Mouse (Mus musculus) olfactory bulb, adult 2 months (tissue): ENCODE measurements around the gene Cfap157. TPM values are rescaled to one million over a fixed set of nuclear protein-coding genes. Genes with fewer than 3 reads are reported as not detected.

Experiments used
- H3K27ac ChIP-seq: fragments of 200-500 bp; 2 replicates; pipeline ENCODE4 v1.5.1; 2012; ENCODE audit warnings: low read depth, low read length; ENCODE audit not compliant: insufficient read depth
- H3K4me1 ChIP-seq: fragments of 200-500 bp; 2 replicates; pipeline ENCODE4 v1.6.1; 2012; ENCODE audit warnings: low read length; ENCODE audit not compliant: control insufficient read depth, insufficient read depth
- H3K4me3 ChIP-seq: fragments of 200-500 bp; 2 replicates; pipeline ENCODE4 v1.5.1; 2012; ENCODE audit warnings: mild to moderate bottlenecking, low read depth, low read length, moderate library complexity; ENCODE audit not compliant: insufficient read depth
- CTCF ChIP-seq: fragments of 200-500 bp; IDR thresholded peaks from 2 replicates; pipeline ENCODE4 v1.5.1; 2012; ENCODE audit warnings: low read depth, mild to moderate bottlenecking, low read length, moderate library complexity; ENCODE audit not compliant: insufficient read depth
- POLR2A ChIP-seq: fragments of 200-500 bp; IDR thresholded peaks from 2 replicates; pipeline ENCODE4 v1.6.1; 2012; ENCODE audit warnings: mild to moderate bottlenecking, low read depth, low read length, moderate library complexity; ENCODE audit not compliant: insufficient read depth
- WGBS: fragments of 180-500 bp; shearing (Covaris S2); methylation state at CpG from one replicate; pipeline ENCODE4 v1.1.7; 2018; 5-methylcytosine and 5-hydroxymethylcytosine counted together
- polyA plus RNA-seq: library from polyadenylated mRNA; stranded (reverse); fragments of >200 nt; gene quantifications from 2 replicates; pipeline ENCODE4 v1.2.4, GENCODE M21; 2012; ENCODE audit warnings: low replicate concordance; ENCODE audit not compliant: missing spikeins, insufficient read depth, insufficient read length

Gene Cfap157
- not detected in 2 replicates for polyA plus RNA-seq

DNA sequence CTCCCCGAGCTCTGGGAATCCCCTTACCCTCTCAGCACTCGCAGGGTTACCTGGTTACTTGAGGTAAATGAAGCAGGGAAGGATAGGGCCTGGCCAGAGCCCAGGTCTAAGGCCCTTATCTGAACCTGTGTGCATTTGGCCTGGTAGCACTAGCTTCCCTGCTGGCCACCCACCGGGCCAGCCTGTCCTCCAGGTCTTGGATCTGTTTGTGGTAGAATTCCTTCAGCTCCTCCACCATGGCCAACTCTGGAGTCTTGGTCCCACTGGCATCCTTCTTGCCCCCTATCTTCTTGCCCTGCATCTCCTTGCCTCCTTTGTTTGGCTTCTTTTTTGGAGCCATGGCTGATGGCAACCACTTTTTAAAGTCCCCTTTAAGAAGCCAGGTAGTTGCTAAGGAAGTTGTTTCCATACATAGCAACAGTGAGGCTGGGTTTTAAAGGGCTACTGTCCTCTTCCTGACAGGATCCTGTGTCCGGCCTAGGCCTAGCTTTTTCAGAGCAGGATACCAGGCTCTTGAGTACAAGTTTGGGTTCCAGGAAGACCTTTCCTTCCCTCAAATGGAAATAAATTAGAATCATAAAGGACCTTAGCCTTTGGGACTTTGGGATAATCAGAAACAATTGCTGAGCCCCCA is at the start of gene Cfap157:
Cfap157 (minus strand) TSS at position 381 of the 634 bp plus-strand sequence.
- WGBS, result 66% methylated on average over 4 of the region's 4 CpGs
- TF ChIP-seq CTCF, result no peak
- no peak within 1 kb of the TSS for H3K27ac ChIP-seq
- peaks cover 16% of the 10 kb centered on the region for H3K4me1 ChIP-seq
- no peak within 1 kb of the TSS for H3K4me3 ChIP-seq

DNA sequence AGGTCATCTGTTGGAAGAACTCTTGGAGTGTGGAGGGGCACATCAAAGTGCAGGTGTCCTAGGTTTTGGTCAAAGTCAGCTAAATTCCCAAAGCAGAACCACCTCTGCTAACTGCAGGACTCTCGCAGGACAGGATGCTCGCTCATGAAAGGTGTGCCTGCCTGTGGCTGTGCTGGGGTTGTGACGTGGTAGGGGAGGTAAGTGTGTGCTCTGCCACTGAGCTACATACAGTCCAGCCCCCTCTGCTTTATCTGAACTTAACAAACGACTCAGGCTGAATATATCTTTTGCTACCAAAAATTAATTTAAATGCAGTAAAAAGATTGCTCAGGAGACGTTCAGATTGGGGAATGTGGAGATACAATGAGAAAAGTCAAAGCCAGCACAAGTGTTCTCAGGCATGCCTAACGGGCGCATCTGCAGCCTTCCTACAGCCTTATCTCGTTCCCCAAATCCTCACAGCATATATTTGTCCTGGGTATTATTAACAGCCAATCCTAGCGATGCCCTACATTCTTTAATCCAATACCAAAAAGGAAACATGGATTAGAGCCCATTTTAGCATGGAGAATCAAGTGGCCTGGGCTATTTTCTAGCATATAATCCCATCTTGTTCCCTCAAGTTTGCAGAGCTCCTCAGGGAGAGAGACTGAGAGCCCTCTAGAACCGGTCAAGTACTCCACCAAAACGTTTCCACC is 44.9 kb upstream of the Cfap157 start:
- H3K4me1 ChIP-seq, result peaks cover 29% of the 10 kb centered on the region
- TF ChIP-seq CTCF, result no peak
- TF ChIP-seq POLR2A, result no peak
- no peak overlapping the region; the same call in 1 of the 2 replicates for H3K27ac ChIP-seq
- H3K4me3 ChIP-seq, result no peak overlapping the region
- WGBS, result 42% methylated on average over 11 of the region's 11 CpGs

DNA sequence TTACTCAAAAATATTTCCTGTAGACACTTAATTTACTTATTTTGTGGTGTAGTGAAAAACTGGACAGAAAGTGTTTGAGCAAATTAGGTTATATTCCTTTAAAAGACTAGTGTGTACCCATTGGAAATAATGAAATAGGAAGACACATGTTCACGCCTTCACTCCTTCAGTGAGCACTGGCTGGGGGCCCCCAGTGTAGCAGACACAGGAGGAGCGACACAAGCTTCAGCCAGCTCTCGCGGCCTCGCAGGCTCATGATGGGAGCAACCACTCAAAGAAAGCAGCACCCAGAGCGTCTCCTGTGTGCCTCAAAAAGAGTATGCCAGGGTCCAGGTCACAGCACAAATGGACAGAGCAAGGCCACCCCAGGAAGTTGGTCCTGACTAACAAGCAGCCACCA is 41.6 kb upstream of the Cfap157 start:
- TF ChIP-seq POLR2A (no peak), CTCF (no peak)
- Histone ChIP-seq H3K4me3 (no peak overlapping the region), H3K4me1 (peaks cover 44% of the 10 kb centered on the region), H3K27ac (no peak overlapping the region)
- whole genome bisulfite sequencing, result 53% methylated on average over 6 of the region's 6 CpGs

DNA sequence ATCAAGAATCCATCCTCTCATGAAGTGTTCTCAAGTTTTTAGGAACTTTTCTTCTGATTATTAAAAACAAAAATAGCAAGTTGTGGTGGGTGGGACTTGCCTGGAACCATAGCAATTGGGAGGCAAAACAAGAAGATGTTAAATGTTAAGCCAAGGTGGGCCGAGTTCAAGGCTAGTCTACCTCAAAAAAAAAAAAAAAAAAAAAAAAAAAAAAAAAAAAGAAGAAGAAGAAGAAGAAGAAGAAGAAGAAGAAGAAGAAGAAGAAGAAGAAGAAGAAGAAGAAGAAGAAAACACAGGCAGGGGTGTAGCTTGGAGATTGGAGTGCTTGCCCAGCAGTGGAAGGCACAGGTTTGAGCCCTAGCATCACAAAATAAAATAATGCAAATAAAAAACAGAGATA is 40.5 kb upstream of the Cfap157 start:
- peaks cover 40% of the 10 kb centered on the region for H3K4me1 ChIP-seq
- WGBS, result 64% methylated on average over 1 of the region's 1 CpGs
- TF ChIP-seq CTCF (no peak), POLR2A (no peak)
- no peak overlapping the region for H3K4me3 ChIP-seq
- no peak overlapping the region for H3K27ac ChIP-seq

DNA sequence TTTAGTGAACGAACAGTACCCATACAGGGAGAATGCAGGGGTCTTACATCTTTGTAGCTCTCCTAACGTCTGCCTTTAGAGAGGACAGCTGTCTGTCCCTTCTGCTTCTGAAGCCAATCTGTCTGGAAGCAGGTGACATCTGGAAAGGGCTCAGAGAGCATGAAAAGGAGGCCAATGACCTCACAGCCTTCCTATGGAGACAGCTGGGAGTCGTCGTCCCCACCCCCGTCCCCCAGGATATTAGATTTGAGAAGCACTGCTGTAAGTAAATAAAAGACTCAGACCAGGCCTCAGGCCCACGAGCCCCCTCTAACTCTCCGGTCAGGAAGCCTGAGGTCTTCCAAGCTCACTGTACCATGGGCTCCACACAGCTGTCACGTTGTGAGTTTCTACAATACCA is 40.0 kb upstream of the Cfap157 start:
- H3K27ac ChIP-seq, result no peak overlapping the region; the same call in 1 of the 2 replicates
- WGBS, result 52% methylated on average over 8 of the region's 8 CpGs
- H3K4me1 ChIP-seq, result peaks cover 36% of the 10 kb centered on the region
- no peak for TF ChIP-seq POLR2A
- TF ChIP-seq CTCF, result no peak
- no peak overlapping the region for H3K4me3 ChIP-seq

DNA sequence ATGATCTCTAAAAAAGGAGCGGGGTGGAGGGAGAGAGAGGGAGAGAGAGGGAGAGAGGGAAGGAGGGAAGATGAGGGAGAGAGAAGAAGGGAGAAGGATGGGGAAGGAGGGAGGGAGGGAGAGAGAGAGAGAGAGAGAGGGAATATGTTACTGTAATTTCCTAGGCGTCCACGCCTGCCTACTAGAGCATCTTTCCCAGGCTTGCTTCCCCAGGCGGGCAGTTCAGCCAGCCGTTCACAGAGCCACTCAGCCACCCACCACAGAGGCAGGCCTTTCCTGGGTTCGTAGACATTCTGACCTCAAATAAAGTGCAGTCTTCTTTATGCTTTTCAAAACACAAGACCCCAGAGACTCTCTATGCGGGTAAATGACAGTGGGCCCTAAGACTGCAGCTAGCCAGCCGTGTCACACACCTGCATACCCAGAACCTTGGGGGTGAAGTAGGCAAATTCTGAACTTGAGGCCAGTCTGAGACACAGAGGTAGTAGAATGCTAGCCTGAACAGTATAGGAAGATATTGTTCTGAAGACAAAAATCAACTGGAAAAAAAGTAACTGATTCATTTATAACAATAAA is 39.4 kb upstream of the Cfap157 start:
- Histone ChIP-seq H3K4me1 (peaks cover 35% of the 10 kb centered on the region), H3K4me3 (no peak overlapping the region), H3K27ac (peak overlapping the region; percentile 30)
- TF ChIP-seq CTCF, result no peak
- TF ChIP-seq POLR2A, result no peak
- WGBS, result 48% methylated on average over 8 of the region's 8 CpGs

DNA sequence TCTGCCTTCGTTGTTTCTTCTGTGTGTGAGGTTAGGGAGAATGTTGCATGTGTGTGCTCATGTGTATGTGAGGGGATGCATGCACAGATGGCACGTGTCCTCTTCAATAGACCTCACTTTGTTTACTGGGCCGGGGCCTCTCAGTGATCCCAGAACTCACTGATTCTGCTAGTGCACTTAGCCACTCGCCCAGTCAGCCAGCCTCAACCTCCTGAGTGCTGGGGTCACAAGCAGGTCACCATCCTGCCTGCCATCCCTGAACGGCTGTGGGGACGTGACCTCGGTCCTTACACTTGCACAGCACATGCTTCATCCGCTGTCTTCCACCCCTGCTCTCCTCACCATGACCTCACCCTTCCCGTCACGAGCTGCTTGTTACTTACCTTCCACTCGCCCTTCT is 38.9 kb upstream of the Cfap157 start:
- TF ChIP-seq POLR2A, result no peak
- no peak for TF ChIP-seq CTCF
- Histone ChIP-seq H3K27ac (peak overlapping the region; percentile 30), H3K4me3 (no peak overlapping the region), H3K4me1 (peaks cover 35% of the 10 kb centered on the region)
- WGBS, result 68% methylated on average over 11 of the region's 11 CpGs

DNA sequence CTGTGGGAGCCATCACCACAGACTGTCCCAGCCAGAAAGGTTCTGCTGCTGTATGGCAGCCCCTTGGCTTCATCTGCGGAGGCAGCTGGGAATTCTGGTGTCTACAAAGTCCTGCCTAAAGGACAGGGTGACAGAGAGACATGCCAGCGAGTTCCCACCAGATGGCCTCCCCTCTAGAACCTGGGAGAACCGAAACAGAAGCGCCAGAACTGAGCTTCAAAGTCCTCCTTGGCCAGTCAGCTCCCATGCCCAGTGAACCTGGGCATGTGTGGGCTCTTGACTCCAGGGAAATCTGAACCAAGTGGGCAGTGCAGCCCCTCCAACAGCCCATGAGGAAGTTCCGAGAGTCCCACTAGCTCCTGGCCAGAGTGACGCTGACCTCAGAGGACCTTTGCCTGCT is 38.4 kb upstream of the Cfap157 start:
- WGBS, result 80% methylated on average over 6 of the region's 6 CpGs
- TF ChIP-seq POLR2A (no peak), CTCF (no peak)
- H3K4me1 ChIP-seq, result peaks cover 38% of the 10 kb centered on the region

DNA sequence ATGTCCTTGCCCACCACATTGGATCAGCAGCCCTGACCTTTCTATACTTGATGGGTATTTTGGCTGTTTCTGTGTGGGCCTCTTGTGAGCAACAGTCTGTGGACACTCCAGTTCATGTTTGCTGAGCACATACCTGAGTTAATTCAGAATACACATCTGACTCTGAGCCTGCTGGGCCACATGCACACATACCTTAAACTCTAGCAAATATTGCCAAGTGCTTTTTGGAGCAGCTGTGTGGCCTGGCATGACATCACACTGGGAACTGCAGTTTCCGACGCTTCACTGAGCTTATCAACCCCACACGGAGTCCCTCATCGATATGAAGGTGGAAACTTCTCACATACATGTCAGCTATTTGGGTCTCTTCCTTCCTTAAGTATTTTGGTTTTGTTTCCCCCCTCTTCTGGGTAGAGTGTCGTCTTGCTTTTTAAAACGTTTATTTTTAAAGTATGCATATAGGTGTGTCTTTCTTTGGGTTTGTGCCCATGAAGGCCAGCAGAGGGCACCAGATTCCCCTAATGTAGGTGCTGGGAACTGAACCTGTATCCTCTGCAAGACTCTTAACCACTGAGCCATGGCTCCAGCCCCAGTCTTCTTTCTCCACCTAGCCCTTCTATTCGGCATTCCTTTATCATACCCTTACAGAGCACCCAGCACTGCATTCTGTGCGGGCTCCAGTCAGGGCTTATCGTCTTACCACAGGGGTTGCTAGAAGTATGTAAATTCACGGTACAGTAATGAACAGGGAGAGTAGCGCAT is 37.0 kb upstream of the Cfap157 start:
- no peak overlapping the region for H3K4me3 ChIP-seq
- no peak for TF ChIP-seq POLR2A
- TF ChIP-seq CTCF, result no peak
- peaks cover 45% of the 10 kb centered on the region for H3K4me1 ChIP-seq
- no peak overlapping the region for H3K27ac ChIP-seq
- WGBS, result 51% methylated on average over 11 of the region's 11 CpGs

More for the DNA sequence above, 38.4 kb upstream of the Cfap157 start:
- H3K27ac ChIP-seq, result no peak overlapping the region
- no peak overlapping the region for H3K4me3 ChIP-seq

DNA sequence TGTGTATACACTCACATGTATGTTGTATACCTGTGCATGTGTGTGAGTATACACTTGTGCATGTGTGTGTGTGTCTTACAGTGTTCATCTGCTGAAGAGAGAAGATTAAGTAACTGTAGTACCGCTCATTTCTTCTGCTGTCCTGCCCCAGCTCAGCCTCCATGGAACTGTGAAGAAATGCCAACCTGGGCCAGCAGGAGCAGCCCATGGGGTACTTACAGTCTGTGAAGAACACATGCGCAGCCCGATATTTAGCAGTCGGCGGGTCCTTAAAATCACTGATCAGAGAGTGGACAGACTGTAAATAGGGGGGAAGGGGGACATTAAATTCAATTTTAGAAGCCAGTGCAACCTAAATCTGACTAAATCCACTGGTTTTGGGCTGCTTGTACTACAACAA is 34.0 kb upstream of the Cfap157 start:
- Histone ChIP-seq H3K4me3 (no peak overlapping the region), H3K27ac (no peak overlapping the region), H3K4me1 (peaks cover 35% of the 10 kb centered on the region)
- TF ChIP-seq POLR2A (no peak), CTCF (no peak)
- WGBS, result 88% methylated on average over 5 of the region's 5 CpGs
